Mouse (Mus musculus) layer of hippocampus, adult 8-10 months (tissue): ENCODE measurements around the gene Sox14. TPM values are rescaled to one million over a fixed set of nuclear protein-coding genes. Genes with fewer than 3 reads are reported as not detected.
A peak's percentile ranks its signal among the peaks of the same experiment; 100 is the strongest.

ENCODE experiments used
- DNase-seq, 2 experiments: peaks; one replicate each; pipeline ENCODE4 v3.0.0; 2022; ENCODE audit warnings: low spot score in 2 of 2
- total RNA-seq, 4 experiments: library from RNA; stranded (reverse); gene quantifications; 2 replicates each; pipeline ENCODE4 v1.2.4; 2022

Sox14 gene
- total RNA-seq, 4 experiments from 2014 or later: not detected

- DNase-seq: peak; percentile 34 to 51
Observed at GRCm38 (mm10) chr9:99850354-99850753, 25.6 kb downstream of the Sox14 start.

- no peak for DNase-seq
Observed at GRCm38 (mm10) chr9:99848327-99848726, 27.6 kb downstream of the Sox14 start.

GRCm38 (mm10) chr9:99846820-99847219 is 29.1 kb downstream of the Sox14 start:
- DNase-seq: peak; percentile 15 to 78

GRCm38 (mm10) chr9:99839367-99839766 is 36.6 kb downstream of the Sox14 start:
- DNase-seq: no peak

GRCm38 (mm10) chr9:99838877-99839276 is 37.1 kb downstream of the Sox14 start:
- no peak for DNase-seq

- no peak for DNase-seq
Observed at GRCm38 (mm10) chr9:99836707-99837106, 39.3 kb downstream of the Sox14 start.

- DNase-seq: no peak
Observed at GRCm38 (mm10) chr9:99835624-99836430, 40.1 kb downstream of the Sox14 start.

Other genes with a start within 250 kb of the Sox14 start
- 10 to 100 TPM; 20.9 to 28.1 (median 25.1) TPM for gene Dzip1l, start 246.7 kb downstream of the Sox14 start, total RNA-seq
- not detected for gene Cldn18, start 158.9 kb downstream of the Sox14 start, total RNA-seq